Mouse (Mus musculus) G1E-ER4 (cell line): ENCODE measurements around the gene Prcd. TPM values are rescaled to one million over a fixed set of nuclear protein-coding genes. Genes with fewer than 3 reads are reported as not detected.

Experiments
- GATA1 ChIP-seq: IDR thresholded peaks from one replicate; pipeline ENCODE4 v1.8.0; 2012; ENCODE audit warnings: low read length, inconsistent platforms
- polyA plus RNA-seq: library from polyadenylated mRNA; stranded (reverse); fragments of >175 nt; gene quantifications from 2 replicates; pipeline ENCODE4 v1.2.3, GENCODE M21; 2012

The Prcd gene
- polyA plus RNA-seq, 1 experiment: 0.56 TPM

- TF ChIP-seq GATA1: no peak
Measured at GRCm38 (mm10) chr11:116654255-116654821, 1.0 kb downstream of the Prcd start, which contains the start of gene Cygb. Gene Cygb, minus strand, starts transcription at chr11:116654313.

- TF ChIP-seq GATA1: no peak
Measured at GRCm38 (mm10) chr11:116656348-116657191, 3.2 kb downstream of the Prcd start.

GRCm38 (mm10) chr11:116657311-116658223 is 4.2 kb downstream of the Prcd start:
- no peak for TF ChIP-seq GATA1

- TF ChIP-seq GATA1: no peak
Measured at GRCm38 (mm10) chr11:116658238-116658637, 4.9 kb downstream of the Prcd start.

GRCm38 (mm10) chr11:116659027-116659621 is 5.8 kb downstream of the Prcd start:
- no peak for TF ChIP-seq GATA1

GRCm38 (mm10) chr11:116660181-116660580 is 6.8 kb downstream of the Prcd start:
- no peak for TF ChIP-seq GATA1

- no peak for TF ChIP-seq GATA1
Measured at GRCm38 (mm10) chr11:116661291-116661947, 8.1 kb downstream of the Prcd start.

- no peak for TF ChIP-seq GATA1
Measured at GRCm38 (mm10) chr11:116661948-116662377, 8.6 kb downstream of the Prcd start.

GRCm38 (mm10) chr11:116665289-116665688 is 12.0 kb downstream of the Prcd start:
- no peak for TF ChIP-seq GATA1

GRCm38 (mm10) chr11:116666566-116666965 is 13.2 kb downstream of the Prcd start:
- TF ChIP-seq GATA1: no peak

- TF ChIP-seq GATA1: no peak
Measured at GRCm38 (mm10) chr11:116667930-116668329, 14.6 kb downstream of the Prcd start.

GRCm38 (mm10) chr11:116668381-116668825 is 15.1 kb downstream of the Prcd start:
- peak; percentile 75 for TF ChIP-seq GATA1

- no peak for TF ChIP-seq GATA1
Measured at GRCm38 (mm10) chr11:116668839-116669238, 15.5 kb downstream of the Prcd start.

- TF ChIP-seq GATA1: no peak
Measured at GRCm38 (mm10) chr11:116669316-116669715, 16.0 kb downstream of the Prcd start.
